Mouse (Mus musculus) brain, embryonic 14.5 days (tissue): ENCODE data around the gene Igf2. TPM values are rescaled to one million over a fixed set of nuclear protein-coding genes. Genes with fewer than 3 reads are reported as not detected.

Experiments
- DNase-seq: peaks from one replicate; pipeline ENCODE4 v3.0.0-alpha.2; 2011; ENCODE audit warnings: low read depth
- CTCF ChIP-seq: fragments of 200-500 bp; IDR thresholded peaks from 2 replicates; pipeline ENCODE4 v1.5.1; 2012; ENCODE audit warnings: inconsistent platforms, mild to moderate bottlenecking, moderate library complexity, borderline replicate concordance; ENCODE audit not compliant: insufficient read depth, insufficient read length; ENCODE audit errors: extremely low read depth
- POLR2A ChIP-seq: fragments of 200-500 bp; IDR thresholded peaks from 2 replicates; pipeline ENCODE4 v1.6.1; 2012; ENCODE audit warnings: mild to moderate bottlenecking, inconsistent platforms, borderline replicate concordance; ENCODE audit not compliant: poor library complexity, insufficient read depth, insufficient read length, severe bottlenecking; ENCODE audit errors: extremely low read depth
- polyA plus RNA-seq: library from polyadenylated mRNA; depleted of rRNA; stranded (reverse); fragments of >200 nt; gene quantifications from 2 replicates; pipeline ENCODE4 v1.2.3, GENCODE M21; 2012

The Igf2 gene
- polyA plus RNA-seq, 1 experiment: 457 TPM

DNA sequence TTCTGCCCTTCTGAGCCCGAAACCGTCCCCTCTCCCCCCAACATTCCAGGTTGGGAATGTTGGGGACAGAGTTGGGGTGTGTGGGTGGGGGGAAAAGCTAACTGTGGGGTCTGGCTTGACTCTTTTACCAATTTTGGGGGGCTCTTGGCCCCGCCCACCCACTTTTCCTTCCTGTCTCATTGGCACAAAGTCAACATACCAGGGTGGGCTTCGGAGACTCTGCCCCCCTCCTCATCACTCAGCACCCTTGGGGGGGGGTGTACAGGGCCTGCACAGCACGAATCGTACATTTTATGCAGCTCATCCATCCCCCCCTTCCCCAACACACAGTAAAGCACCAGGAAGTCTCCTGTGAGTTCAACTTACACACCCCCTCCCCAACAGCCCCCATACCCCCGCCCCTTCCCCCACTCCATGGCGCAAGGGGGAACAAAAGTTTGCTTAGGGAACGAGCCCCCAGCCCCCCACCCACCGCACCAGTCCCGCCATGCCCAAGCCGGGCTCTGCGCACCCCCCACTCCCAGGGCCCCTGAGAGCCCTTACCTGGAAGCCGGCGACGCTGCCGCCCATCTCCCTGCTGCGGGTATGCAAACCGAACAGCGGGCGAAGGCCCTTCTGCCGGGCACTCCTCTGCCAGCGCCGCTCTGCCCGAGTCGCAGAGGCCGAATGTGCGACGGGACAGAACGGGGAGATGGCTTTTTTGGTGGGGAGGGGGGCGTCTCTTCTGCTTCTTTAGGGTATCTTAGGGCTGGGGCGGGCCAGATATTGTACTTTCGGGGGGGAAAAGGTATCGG lies 8.6 kb downstream of the Igf2 start:
- no peak for TF ChIP-seq POLR2A
- TF ChIP-seq CTCF: no peak
- DNase-seq: peak; percentile 18

DNA sequence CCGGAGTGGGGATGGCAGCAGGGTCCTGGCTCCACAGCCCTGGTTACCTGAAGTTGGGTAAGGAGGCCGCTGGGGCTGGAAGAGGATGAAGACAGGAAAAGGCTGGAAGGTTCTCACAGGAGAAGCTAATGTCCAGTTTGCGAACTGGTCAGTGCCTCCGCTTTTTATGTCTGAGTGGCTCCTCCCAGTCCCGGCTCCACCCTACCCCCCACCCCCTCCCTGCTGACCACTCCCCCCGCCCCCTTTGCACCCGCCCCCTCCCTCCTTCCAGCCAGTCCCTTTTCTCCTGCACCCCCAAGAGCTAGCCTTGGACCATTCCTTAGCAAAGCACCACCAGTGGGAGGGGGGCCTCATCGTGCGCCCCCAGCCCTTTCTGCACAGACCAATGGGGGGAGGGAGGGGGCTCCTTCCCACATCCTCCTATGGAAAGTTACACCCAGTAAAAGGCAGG lies 9.2 kb downstream of the Igf2 start:
- peak; percentile 12 for DNase-seq
- TF ChIP-seq CTCF (no peak), POLR2A (no peak)

DNA sequence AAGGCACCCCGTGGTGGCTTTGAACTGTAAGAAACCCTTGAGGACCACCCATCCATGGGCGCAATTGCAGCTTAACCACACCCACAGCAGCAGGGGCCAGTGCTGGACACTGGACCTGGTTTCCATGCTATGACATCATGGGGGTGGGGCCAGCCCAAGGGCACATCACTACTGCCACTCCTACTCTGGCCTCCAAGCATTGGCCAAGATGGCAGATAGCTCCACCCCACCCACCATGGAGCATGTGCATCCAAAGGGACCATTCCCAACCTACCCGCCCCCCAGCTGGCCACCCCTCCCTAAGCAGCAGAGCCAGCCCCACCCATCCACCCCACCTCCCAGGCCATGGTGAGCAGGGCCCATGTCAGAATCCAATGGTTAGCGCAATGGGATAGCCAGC lies 10.6 kb downstream of the Igf2 start:
- TF ChIP-seq CTCF: no peak
- no peak for TF ChIP-seq POLR2A
- peak; percentile 9 for DNase-seq

DNA sequence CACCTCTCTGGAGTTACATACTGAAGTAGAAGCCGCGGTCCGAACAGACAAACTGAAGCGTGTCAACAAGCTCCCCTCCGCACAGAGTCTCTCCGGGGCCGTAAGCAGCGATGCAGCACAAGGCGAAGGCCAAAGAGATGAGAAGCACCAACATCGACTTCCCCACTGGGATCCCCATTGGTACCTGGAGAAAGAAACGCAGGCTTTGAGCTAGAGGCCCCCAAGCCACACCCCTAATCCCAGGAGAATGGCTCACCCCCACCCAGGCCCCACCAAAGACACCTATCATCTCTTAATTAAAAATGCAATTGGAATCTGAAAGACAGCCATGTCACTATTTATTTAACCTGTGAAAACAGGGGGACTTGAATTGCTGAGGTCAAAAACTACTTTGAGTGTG lies 11.0 kb downstream of the Igf2 start:
- TF ChIP-seq POLR2A (no peak), CTCF (no peak)
- no peak for DNase-seq

DNA sequence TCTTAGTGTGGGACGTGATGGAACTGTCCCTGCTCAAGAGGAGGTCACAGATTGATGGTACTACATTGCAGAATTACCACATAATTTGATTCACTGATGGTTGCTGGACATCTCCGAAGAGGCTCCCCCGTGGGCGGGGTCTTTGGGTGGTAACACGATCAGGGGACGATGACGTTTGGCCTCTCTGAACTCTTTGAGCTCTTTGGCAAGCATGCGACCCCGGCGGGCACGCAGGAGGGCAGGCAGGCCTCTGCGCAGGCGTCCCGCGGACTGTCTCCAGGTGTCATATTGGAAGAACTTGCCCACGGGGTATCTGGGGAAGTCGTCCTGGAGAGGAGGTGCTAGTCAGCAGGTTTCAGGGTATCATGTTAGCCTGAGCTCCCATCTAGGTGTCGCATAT lies 12.9 kb downstream of the Igf2 start:
- TF ChIP-seq CTCF (no peak), POLR2A (no peak)
- no peak for DNase-seq

DNA sequence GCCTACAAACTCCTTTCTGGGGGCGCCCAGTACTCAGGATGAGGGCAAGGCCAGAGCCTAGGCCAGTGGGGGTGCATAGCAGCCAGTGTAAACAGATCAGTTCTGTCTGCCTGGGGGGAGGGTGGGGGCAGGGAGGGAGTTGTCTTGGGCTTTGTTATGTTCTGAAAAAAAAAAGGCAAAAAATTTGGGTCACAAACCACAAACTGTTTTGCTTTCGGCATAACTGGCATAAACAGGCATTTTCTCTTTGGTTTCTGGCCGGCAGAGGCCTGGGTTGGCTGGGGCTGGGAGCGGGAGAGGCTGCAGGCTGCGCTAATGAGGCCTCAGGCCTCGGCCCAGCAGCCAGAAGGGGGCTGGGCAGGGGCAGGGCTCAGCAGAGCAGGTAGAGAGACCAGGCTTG lies 19.9 kb downstream of the Igf2 start:
- DNase-seq: no peak
- TF ChIP-seq CTCF (no peak), POLR2A (no peak)

DNA sequence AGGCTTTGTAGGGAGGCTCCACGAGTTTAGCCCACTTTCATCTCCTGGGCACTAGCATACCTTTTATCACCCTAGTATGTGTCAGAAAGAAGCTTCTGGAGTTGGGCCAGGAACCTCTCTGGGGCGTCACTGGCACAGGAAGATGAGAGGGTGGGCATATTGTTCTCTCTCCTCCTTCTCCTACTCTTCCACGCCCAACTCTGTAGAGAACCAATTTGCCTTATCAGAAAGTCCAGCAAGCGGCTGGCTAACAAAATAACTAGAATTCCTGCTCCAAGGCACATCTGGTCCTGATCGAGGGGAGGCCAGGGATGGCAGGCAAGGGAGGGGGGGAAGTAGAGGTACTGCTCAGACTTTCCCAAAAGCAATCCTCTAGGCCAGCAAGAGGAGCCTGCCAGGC lies 21.6 kb downstream of the Igf2 start:
- no peak for DNase-seq
- TF ChIP-seq POLR2A (no peak), CTCF (no peak)

DNA sequence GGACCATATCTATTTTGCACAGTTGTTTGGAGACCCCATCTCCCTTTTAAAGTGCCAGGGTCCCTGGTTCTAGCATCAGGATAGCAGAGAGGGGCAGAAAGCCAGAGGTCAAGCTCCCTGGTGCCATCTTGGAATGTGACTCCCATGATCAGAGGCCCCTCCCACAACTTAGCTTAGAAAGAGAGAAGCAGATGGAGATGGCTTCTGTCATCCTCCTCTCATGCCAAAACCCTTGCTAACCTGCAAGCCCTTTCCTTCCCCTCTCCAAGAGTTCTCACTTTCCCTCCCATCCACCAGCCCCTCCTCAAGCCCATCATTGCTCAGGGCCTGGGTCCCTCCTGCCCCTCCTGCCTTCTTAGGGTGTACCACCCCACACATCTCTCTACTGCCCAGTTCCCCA lies 30.4 kb downstream of the Igf2 start:
- no peak for TF ChIP-seq POLR2A
- TF ChIP-seq CTCF: no peak
- no peak for DNase-seq

DNA sequence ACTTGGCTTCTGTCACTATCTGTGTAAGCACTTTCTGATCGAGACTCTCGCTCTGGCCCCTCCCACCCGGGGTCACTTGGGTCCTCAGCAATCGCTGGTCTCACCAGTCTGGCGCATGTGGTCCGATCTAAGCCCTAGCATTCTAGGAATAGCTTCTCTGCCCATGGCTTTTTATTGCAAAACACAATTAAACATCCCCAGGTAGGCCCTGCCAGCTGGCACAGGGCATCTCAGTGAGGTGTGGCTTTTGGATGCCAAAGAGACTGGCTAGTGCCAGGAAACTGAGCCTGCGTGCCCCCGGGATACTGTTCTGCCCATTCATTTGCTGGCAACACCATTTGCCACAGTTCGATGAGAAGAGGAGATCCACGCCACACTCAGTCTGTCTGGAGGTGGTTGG lies 35.9 kb downstream of the Igf2 start:
- DNase-seq: peak; percentile 17
- no peak for TF ChIP-seq CTCF
- no peak for TF ChIP-seq POLR2A

DNA sequence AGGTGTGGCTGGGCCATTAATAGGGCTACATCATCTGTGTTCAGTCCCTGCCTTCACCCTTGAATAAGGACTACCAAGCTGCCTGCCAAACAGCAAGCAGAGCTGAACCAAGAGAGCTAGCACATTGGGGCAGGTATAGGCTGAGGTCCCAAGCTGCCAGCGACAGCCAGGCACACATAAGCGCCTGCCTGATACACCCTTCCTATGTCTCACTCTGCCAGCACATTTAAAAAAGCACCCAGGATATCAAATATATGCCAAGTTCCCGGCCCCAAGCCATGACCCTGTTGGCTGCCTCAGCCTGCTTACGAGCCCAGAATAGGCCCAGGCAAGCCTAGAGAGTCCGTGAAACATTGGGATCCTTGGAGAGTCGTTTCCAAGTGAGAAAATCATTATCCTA lies 36.8 kb downstream of the Igf2 start:
- DNase-seq: peak; percentile 2
- TF ChIP-seq CTCF (no peak), POLR2A (no peak)

DNA sequence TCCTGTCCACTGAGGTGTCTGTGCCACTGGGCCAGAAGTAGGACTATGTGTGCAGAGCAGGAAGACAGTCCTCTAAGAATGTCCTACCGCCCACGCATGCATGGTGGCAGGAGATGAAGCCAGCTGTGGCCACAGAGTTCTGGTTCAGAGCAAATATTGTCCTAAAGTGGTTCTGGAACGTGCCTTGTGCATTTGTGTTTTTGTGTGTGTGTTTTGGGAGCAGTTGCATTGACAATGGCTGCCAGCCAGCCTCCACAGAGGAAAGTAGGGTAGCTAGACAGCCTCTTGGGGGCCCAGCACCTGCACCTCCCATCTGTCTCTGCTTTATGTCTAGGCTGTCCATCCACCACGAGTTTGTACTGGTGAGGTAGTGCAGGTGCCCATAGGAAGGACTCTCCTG lies 44.4 kb downstream of the Igf2 start:
- no peak for DNase-seq

DNA sequence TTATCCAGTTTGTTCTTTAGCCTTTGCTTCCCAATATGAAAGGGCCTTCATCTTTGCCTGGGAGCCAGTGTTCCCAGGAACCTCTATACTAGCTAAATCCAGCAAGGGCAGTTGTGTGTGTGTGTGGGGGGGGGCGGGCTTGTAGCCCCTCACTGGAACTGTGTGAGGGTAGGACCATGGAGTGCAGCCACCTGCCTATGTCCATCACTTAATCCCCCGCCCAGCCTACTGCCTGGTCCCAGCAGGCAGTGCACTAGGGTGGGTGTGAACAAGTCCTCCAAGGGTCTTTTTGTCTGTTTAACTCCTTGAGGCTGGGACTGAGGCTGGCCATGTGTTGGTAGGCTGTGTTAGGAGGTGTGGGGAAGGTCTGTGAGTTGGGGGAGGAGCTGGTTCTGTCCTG lies 53.5 kb downstream of the Igf2 start:
- DNase-seq: no peak
- TF ChIP-seq POLR2A (no peak), CTCF (no peak)

More for the DNA sequence above, 44.4 kb downstream of the Igf2 start:
- TF ChIP-seq POLR2A: no peak
- no peak for TF ChIP-seq CTCF

DNA sequence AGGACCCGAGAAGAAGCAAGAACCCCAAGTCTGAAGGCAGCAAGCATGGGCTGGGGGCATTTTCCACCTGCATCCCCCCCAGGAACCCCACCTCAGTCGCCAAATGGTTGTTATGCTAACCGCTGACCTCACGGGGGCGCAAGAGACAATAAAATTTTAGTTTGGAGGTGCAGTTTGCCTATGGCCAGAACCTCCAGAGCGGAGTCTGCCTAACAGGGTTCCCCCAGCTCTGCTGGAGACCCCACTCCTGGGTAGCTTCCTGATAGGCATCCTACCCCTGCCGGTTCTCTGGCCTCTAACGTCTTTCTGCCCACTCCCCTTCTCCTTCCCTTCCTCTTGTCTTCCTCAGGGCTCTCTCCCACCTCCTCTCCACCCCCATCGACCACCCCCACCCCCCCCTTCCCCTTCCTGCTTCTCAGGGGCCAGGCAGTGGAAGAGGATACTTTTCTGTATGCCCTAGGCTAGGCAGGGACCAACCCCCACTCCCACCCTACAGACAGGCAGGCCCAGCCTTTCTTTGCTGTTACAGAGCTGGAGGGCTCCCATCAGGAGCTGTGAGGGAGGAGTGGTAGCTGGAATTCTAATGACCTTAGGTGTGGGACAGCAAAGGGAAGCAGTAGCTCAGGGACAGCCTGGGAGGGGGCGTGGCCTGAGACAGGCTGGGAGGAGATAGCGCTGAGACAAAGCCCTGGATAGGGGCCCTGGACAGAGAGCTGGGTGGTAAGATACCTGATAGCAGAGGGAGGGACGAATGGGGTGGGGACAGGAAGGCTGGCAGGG lies 55.8 kb downstream of the Igf2 start:
- peak; percentile 71 for TF ChIP-seq CTCF
- no peak for TF ChIP-seq POLR2A
- DNase-seq: peak; percentile 80
